Mouse (Mus musculus) kidney, adult 2 months (tissue): ENCODE data around the gene Eps15l1. TPM values are rescaled to one million over a fixed set of nuclear protein-coding genes. Genes with fewer than 3 reads are reported as not detected.

Experiments
- DNase-seq: peaks from one replicate; pipeline ENCODE4 v3.0.0; 2021
- H3K27ac ChIP-seq: fragments of 200-500 bp; 2 replicates; pipeline ENCODE4 v1.5.1; 2012; ENCODE audit warnings: low read depth, low read length, control low read depth, inconsistent platforms; ENCODE audit not compliant: insufficient read depth
- H3K27me3 ChIP-seq: fragments of 200-500 bp; replicated peaks from 2 replicates; pipeline ENCODE4 v1.6.1; 2012; ENCODE audit warnings: mild to moderate bottlenecking, moderate library complexity, low read length, inconsistent platforms; ENCODE audit not compliant: control insufficient read depth, insufficient read depth
- H3K36me3 ChIP-seq: fragments of 200-500 bp; 2 replicates; pipeline ENCODE4 v1.6.1; 2012; ENCODE audit warnings: mild to moderate bottlenecking, moderate library complexity, low read length, inconsistent platforms; ENCODE audit not compliant: control insufficient read depth, insufficient read depth
- H3K4me1 ChIP-seq: fragments of 200-500 bp; 2 replicates; pipeline ENCODE4 v1.6.1; 2011; ENCODE audit warnings: low read length; ENCODE audit not compliant: control insufficient read depth, insufficient read depth
- H3K4me3 ChIP-seq: fragments of 200-500 bp; 2 replicates; pipeline ENCODE4 v1.5.1; 2011; ENCODE audit warnings: mild to moderate bottlenecking, low read depth, low read length, control low read depth; ENCODE audit not compliant: insufficient read depth
- CTCF ChIP-seq: fragments of 200-500 bp; conservative IDR thresholded peaks from 2 replicates; pipeline ENCODE4 v1.5.1; 2011; ENCODE audit warnings: low read depth, mild to moderate bottlenecking, control low read depth, low read length, moderate library complexity, mixed read lengths; ENCODE audit not compliant: insufficient read depth, insufficient read length
- POLR2A ChIP-seq: fragments of 200-500 bp; IDR thresholded peaks from one replicate; pipeline ENCODE4 v1.6.1; 2011; ENCODE audit warnings: low read depth, low read length, control low read depth
- WGBS: fragments of 180-500 bp; shearing (Covaris S2); methylation state at CpG from one replicate; pipeline ENCODE4 v1.1.7; 2018; 5-methylcytosine and 5-hydroxymethylcytosine counted together
- polyA plus RNA-seq: library from polyadenylated mRNA; depleted of rRNA; stranded (reverse); fragments of >200 nt; gene quantifications from 2 replicates; pipeline ENCODE4 v1.2.3, GENCODE M21; 2012

Eps15l1 gene
- polyA plus RNA-seq, 1 experiment = 30.3 TPM

GRCm38 (mm10) chr8:72303633-72304032, 117.6 kb downstream of the Eps15l1 start:
- H3K4me1 ChIP-seq = 0 out of 2 replicates have a peak, but pooled peaks cover 4% of the 10 kb centered on the region
- no peak overlapping the region for H3K4me3 ChIP-seq
- TF ChIP-seq POLR2A (peak; percentile 39), CTCF (no peak)
- no peak overlapping the region; the same call in 1 of the 2 replicates for H3K27ac ChIP-seq
- 49% methylated on average over 8 of the region's 8 CpGs for WGBS
- no peaks in the 10 kb centered on the region for H3K27me3 ChIP-seq
- H3K36me3 ChIP-seq = no peaks in the 10 kb centered on the region
- DNase-seq = peak; percentile 82

DNA sequence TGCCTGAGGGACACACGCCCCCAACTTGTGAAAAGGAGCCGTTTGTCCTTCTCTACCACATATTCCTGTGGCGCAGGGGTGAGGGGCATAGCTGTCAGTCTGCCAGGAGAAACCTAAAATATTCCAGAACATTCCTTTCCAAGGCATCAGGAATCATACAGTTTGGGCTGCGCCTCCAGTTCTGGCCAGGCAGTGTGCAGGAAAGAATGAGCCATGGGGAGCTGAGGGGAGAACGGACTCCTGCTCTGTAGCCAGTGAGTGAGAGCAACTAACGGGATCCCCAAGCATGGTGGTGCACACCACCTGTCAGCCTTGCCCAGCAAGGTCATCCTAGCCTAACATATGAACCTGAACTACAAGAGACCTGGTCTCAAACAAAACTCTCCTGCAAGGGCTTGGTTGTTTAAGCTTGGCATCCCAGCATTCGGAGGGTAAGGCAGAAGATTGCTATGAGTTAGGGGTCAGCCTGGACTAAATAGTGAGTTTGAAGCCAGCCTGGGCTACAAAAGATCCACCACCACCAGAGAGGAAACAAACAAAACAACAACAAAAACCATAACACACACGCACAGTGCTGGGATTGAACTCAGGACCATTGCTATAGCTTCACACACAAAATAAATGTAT, 118.2 kb downstream of the Eps15l1 start:
- DNase-seq = no peak
- Histone ChIP-seq H3K4me1 (0 out of 2 replicates have a peak, but pooled peaks cover 4% of the 10 kb centered on the region), H3K4me3 (no peak overlapping the region), H3K27ac (peak overlapping the region; percentile 91), H3K36me3 (no peaks in the 10 kb centered on the region), H3K27me3 (no peaks in the 10 kb centered on the region)
- 48% methylated on average over 8 of the region's 8 CpGs for WGBS
- TF ChIP-seq POLR2A (no peak), CTCF (no peak)

GRCm38 (mm10) chr8:72301497-72301896, 119.8 kb downstream of the Eps15l1 start:
- 56% methylated on average over 5 of the region's 5 CpGs for WGBS
- TF ChIP-seq POLR2A = no peak
- no peak for TF ChIP-seq CTCF
- no peaks in the 10 kb centered on the region for H3K36me3 ChIP-seq
- no peak for DNase-seq
- 0 out of 2 replicates have a peak, but pooled peaks cover 4% of the 10 kb centered on the region for H3K4me1 ChIP-seq
- no peaks in the 10 kb centered on the region for H3K27me3 ChIP-seq
- H3K4me3 ChIP-seq = no peak overlapping the region
- H3K27ac ChIP-seq = no peak overlapping the region

DNA sequence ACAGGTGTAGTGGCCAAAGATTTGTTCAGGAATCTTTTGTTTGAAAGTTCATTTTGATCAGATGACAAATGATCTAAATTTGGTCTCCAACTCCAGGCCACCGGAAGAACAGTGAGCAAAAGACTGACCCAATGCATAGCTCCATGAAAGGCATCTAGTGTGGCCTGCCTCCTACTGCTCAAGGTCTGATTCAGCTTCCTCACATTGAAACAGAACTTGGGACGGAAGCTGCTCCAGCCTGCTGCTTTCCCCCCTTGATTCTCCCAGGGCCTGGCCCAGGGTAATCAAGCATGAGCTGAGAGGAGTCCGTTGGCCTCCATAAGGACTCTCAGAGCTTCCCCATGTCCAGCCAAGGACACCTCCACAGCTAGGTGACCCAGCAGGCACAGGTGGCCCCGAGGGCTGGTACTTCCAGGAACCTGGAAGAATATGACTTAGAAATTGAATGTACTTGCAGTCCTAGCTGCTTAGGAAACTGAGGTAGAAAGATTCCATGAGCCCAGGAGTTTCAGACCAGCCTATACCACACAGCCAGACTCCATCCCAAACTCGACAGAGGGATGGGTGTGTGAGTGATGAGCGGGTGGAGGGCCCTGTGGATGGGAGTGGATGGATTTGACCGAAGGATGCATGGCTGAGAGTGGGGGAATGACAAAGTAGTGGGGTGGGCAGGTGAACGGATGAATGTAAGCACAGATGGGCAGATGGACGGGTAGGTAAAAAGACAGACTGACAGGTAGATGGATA, 120.4 kb downstream of the Eps15l1 start:
- Histone ChIP-seq H3K27ac (no peak overlapping the region), H3K27me3 (no peaks in the 10 kb centered on the region), H3K4me1 (0 out of 2 replicates have a peak, but pooled peaks cover 4% of the 10 kb centered on the region), H3K36me3 (no peaks in the 10 kb centered on the region), H3K4me3 (no peak overlapping the region)
- no peak for DNase-seq
- TF ChIP-seq CTCF (no peak), POLR2A (no peak)
- WGBS = 74% methylated on average over 9 of the region's 9 CpGs

GRCm38 (mm10) chr8:72298928-72299327, 122.3 kb downstream of the Eps15l1 start:
- Histone ChIP-seq H3K27me3 (no peaks in the 10 kb centered on the region), H3K4me1 (0 out of 2 replicates have a peak, but pooled peaks cover 4% of the 10 kb centered on the region), H3K36me3 (no peaks in the 10 kb centered on the region), H3K27ac (no peak overlapping the region), H3K4me3 (no peak overlapping the region)
- TF ChIP-seq CTCF (no peak), POLR2A (no peak)
- DNase-seq = no peak
- WGBS = 100% methylated on average over 1 of the region's 1 CpGs

GRCm38 (mm10) chr8:72296561-72296960, 124.7 kb downstream of the Eps15l1 start:
- TF ChIP-seq POLR2A (no peak), CTCF (no peak)
- Histone ChIP-seq H3K27me3 (no peaks in the 10 kb centered on the region), H3K4me3 (no peak overlapping the region), H3K27ac (peak overlapping the region; percentile 26; the same call in 1 of the 2 replicates), H3K4me1 (no peaks in the 10 kb centered on the region), H3K36me3 (no peaks in the 10 kb centered on the region)
- 97% methylated on average over 8 of the region's 8 CpGs for WGBS
- no peak for DNase-seq

DNA sequence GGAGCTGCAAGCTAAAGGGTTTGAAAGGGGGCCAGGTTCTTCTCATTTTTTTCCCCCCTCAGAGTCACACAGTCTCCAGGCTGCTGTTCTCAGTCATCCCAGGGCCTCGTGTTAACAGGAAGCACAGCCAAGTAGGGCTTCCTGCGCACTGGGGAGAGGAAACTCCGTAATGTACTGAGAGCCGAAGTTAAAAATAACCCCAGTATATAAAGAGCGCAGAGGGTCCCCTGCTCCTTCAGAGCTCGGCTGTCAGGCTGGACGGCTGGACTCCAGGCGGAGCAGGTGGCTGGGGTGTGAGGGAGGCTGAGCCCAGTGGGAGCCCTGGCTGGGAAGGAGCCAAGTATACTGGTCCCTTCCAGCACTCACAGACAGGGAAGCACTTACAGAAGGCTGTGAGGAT, 125.6 kb downstream of the Eps15l1 start:
- peak; percentile 93 for DNase-seq
- 43% methylated on average over 8 of the region's 8 CpGs for WGBS
- Histone ChIP-seq H3K27ac (peak overlapping the region; percentile 86), H3K27me3 (no peaks in the 10 kb centered on the region), H3K4me3 (no peak overlapping the region), H3K4me1 (no peaks in the 10 kb centered on the region), H3K36me3 (no peaks in the 10 kb centered on the region)
- no peak for TF ChIP-seq CTCF
- peak; percentile 96 for TF ChIP-seq POLR2A
